Mouse (Mus musculus): ENCODE results near the gene Ipo4.

- TF ChIP-seq CTCF (IDR thresholded peaks at IDR 0.05) (no peak), EP300 (IDR thresholded peaks at IDR 0.05) (no peak)
Observed at GRCm38 (mm10) chr14:55658011-55658410, 22.3 kb upstream of the Ipo4 start.
